Mouse (Mus musculus) T-cell, adult 2 months (primary cell): ENCODE data around the gene Pnpo.
A peak's percentile ranks its signal among the peaks of the same experiment; 100 is the strongest.

Experiments
- DNase-seq: peaks from one replicate; pipeline ENCODE4 v3.0.0; 2022; ENCODE audit warnings: low spot score

The Pnpo gene

DNA sequence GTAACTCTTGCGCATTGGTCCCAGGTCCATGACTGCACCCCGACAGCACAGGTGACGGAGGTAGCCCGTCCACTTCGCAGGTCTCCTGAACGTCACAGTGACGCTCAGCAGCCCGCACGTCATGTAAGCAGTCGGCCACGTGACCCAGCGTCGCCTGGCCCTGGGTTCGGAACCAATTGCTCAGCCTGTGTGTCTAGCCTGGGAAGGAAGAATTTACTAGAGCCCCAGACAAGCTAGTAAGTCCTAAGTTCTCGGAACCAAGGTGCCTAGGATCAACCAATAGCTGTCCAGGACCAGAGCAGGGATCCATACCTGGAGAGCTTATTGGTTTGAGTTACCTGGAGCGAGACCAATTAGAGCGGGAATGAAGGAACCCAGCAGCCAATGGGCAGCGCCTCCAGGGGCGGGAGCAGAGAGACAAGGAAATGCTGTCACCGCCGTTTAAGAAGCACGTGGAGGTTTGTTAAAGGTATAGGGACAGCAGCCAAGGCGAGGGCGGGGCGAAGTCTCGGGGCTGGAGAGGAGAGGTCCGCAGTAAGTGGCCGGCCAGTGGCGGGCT is at the start of gene Pnpo:
Pnpo (minus strand) TSS at position 241 of the 559 bp plus-strand sequence.
- peak; percentile 94 for DNase-seq

GRCm38 (mm10) chr11:96992722-96993311 is 49.0 kb upstream of the Pnpo start:
- peak; percentile 67 for DNase-seq

GRCm38 (mm10) chr11:96991501-96991900 is 47.7 kb upstream of the Pnpo start:
- no peak for DNase-seq

GRCm38 (mm10) chr11:96987873-96988655 is 44.3 kb upstream of the Pnpo start:
- DNase-seq = peak; percentile 87

DNA sequence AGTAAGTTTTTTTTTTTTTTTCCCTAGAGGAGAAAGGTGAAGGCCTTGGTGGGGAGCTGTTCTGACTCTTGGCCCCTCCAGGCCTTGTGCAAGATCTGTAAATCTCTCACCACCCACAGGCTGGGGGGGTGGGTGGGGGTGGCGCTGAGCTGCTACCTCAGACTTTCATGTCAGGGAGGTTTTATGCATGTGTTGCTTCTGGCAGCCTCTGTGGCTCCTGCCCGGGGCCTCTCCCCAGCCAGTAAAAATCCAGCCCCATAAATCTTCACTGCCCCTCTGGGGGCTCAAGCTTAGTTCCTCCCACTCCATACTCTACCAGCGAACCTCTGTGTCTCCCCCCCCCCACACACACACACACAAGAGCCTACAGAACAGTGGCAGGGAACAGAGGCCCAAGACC is 42.7 kb upstream of the Pnpo start:
- DNase-seq = no peak

DNA sequence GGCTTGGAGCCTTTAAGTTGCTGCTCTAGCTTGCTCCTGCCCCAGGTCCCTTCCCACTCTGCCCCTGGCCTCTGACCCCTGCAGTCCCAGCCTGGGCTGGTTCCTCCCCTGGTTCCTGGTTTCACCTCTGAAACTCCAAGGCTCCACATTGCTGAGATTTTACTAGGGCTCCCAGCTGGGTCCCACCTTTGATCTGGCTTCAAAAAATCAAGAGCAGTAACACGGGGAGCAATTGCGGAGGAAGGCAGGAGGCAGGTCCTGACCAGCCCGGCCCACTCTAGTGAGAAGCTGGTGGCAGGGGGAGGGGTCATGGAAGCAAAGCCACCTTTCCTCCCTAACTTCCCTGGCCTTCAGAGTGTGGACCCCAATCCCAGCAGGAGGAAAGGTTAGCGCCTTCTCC is 41.1 kb upstream of the Pnpo start:
- DNase-seq = no peak

GRCm38 (mm10) chr11:96982859-96983258 is 39.1 kb upstream of the Pnpo start, which contains the start of gene Sp2:
Sp2 (minus strand) TSS chr11:96982959.
- DNase-seq = no peak

DNA sequence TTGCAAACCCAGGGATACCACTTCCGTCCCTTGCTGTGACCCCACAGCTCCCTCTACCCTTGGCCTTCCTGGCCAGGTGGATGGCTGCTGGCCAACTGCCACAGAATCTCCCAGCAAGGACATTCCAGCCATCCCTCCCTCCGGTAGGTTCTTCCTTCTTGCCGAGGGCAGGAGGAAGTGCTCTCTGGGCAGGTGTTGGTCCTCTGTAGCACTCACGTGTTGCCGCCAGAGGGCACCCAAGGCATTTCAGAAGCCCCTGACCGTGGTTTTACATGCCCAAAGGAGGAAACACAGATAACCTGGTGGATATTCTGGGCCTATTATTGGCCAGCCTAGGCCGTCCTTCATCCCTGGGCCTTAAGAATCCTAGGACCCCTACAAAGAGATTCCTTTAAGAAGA is 38.6 kb upstream of the Pnpo start:
- DNase-seq = peak; percentile 82

GRCm38 (mm10) chr11:96981461-96981860 is 37.7 kb upstream of the Pnpo start:
- no peak for DNase-seq

GRCm38 (mm10) chr11:96980021-96980420 is 36.2 kb upstream of the Pnpo start:
- no peak for DNase-seq

DNA sequence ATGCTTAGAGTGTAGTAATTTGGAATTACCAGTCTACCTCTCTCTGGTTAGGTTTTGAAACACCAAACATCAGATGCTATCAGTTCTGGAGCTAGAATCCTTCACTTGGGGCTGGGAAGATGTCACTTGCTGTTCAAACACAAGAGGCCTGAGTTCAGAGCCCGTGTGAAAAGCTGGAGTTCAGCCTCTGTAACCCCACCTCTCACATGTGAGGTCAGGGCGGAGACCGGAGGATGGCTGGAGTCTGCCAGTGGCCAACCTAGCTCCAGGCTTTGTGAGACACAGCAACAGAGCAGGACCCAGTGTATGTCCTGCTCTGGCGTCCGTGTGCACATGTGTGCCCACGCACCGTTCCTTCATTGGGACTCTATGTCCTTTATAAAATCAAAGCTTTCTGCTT is 35.5 kb upstream of the Pnpo start:
- DNase-seq = no peak

GRCm38 (mm10) chr11:96978401-96979246 is 34.8 kb upstream of the Pnpo start:
- DNase-seq = no peak

DNA sequence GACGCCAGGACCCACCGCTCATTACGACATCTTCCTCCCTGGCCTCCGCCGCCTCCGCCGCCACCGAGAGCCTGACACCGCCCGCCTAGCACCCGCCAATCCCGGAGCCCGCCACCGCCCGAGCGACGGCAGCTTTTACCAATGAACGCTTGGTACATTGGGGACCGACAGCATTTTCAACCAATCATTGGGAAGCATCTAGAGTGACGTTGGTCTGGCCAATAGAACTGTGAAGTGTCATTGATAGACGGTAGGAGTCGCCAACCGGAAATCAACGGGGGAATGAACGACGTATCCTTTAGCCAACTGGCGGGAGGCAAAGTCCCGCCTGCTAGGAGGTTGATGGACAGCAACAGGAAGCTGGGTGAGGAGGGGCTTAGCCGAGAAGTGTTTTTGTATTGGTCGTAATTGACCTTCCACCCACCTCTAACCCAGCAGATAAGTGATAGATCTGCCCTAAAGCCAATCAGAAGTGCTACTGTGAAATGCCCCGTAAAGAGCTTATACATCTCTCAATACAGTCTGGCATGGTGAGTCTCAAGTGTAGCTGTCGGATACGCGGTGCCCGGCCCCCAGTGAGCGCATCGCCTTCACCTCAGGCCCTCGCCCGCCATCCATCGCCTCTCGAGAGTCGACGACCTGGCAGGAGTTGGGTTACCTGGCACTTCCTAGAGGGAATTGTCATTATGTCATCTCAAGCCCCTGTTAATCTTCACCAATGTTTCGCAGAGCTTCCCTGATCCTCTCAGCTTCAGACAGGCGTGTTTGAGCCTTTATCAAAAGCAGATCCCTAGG is 34.0 kb upstream of the Pnpo start:
- DNase-seq = peak; percentile 99

DNA sequence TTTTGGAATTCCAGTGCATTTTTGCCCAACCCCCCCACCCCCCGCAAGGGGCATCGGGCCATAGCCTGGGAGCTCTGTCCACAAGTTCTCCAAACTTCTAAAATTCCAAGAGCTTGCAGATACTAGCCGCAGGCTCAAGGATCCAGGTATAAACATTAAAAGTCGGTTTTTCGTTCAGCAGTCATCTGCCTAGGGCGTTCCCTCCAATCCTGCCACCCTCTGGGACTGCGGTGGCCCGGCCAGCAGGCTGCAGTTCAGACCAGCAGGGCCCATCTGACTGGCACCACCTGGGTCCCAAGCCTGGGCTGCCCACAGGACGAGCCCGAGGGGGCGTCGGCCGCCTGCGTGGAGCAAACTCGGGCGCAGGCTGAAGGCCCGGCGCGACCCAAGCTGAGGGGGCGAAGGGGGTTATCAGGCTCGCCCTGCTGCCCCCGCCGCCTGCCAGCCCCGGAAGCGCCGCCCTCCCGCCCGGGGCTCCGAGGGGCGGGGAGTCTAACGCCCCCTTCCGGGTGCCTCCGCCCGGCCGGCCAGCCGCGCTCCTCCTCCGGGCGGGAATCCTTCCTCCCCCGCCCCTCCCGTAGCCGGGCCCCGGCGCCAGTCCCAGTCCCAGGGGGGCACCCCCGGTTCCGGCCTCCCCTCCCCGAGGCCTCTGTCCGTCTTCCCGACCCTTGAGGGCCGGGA is 33.3 kb upstream of the Pnpo start:
- peak; percentile 83 for DNase-seq

- no peak for DNase-seq
Observed at GRCm38 (mm10) chr11:96976379-96976687, 32.5 kb upstream of the Pnpo start.

DNA sequence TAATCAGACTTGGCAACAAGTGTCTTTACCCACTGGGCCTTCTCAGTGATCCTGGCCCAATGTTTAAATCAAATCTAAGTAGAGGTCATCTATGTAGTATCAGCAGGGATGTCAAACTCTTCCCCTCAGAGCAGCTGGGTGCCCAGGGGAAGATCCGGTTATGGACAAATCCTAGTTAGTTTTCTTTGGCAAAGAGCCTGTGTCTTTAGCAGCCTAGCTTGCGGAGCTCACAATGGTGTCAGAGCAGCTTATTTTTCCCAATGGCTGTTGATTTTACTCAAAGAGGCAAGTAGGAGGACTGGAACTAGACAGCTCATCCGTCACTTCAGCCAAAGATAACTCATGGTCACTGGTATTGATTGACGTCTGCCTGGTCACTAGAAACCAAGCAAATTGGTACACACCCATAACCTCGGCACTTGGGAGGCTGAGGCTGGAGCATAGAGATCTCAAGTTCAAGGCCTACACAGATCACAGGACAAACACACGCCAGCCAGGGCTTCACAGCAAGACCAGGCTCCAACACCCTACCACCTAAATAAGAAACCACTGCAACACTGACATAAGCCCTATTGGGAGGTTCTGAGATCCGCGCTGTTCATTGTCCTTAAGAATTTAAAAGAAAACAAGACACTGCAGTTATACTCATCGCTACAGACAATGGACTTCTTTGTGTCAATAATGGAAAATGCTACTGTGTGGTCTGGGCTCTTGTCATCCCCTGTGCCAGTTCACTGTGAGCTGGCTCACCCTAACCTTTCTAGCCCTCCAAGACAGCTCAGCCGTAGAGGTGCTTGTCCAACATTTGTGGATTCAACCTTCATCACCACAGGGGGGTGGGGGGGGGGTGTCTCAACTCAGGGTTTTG is 32.0 kb upstream of the Pnpo start:
- DNase-seq = no peak

GRCm38 (mm10) chr11:96974813-96975212 is 31.0 kb upstream of the Pnpo start:
- no peak for DNase-seq

- DNase-seq = no peak
Observed at GRCm38 (mm10) chr11:96973426-96973964, 29.7 kb upstream of the Pnpo start.

GRCm38 (mm10) chr11:96972906-96973305 is 29.1 kb upstream of the Pnpo start:
- no peak for DNase-seq

- DNase-seq = no peak
Observed at GRCm38 (mm10) chr11:96970341-96970740, 26.6 kb upstream of the Pnpo start.
